ENCODE assay signal across 25 mouse cellular contexts in the genomic region with DNA sequence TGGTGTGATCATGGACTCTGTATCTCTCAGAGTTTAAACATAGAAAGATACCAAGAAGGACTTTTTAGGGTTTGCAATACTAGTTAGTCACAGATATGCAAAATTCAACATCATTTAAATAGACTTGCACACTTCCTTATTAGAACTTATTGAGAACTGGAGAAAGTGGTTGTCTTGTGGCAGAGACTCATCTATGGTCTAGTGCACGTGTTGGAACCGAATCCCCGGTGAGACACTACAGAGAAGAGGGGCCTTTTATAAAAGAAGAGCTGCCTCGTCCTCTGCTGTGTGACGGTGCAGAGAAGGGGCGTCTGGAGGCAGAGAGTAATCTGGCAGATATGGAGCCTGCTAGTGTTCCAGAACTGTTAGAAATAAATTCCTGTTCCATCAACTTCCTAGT.
"Had no signal": no experiment of that assay in that cellular context is flagged by ENCODE, and none has a peak within 500 bp of the region (broad histone marks: within the 10 kb centered on the region; RNA-seq: fewer than 3 reads in every experiment).

No protein-coding gene starts in this region.

- DNase-seq: cerebellum, adult 9-10 months; cerebellum, adult 9-11 months; cerebellum, postnatal 10 days; cerebellum, postnatal 14 days; cerebellum, postnatal 25 days; cerebellum, postnatal 36 days; embryo, embryonic 11 days; forebrain, postnatal 0 days; gastrocnemius, adult 2 months; gastrocnemius, postnatal 10 days; gastrocnemius, postnatal 14 days; gastrocnemius, postnatal 36 days; heart, adult 11 months; heart, adult 18-20 months; heart, adult 2 months had no signal

- H3K9me3 ChIP-seq: embryonic facial prominence, embryonic 10.5 days; embryonic facial prominence, embryonic 12.5 days; embryonic facial prominence, embryonic 13.5 days; embryonic facial prominence, embryonic 15.5 days; forebrain, embryonic 10.5 days; forebrain, embryonic 12.5 days; forebrain, embryonic 13.5 days; forebrain, embryonic 15.5 days had no signal

- H3K4me3 ChIP-seq: embryonic facial prominence, embryonic 10.5 days; embryonic facial prominence, embryonic 12.5 days; embryonic facial prominence, embryonic 13.5 days; embryonic facial prominence, embryonic 15.5 days; erythroblast, embryonic 14.5 days; forebrain, embryonic 10.5 days; forebrain, embryonic 12.5 days; forebrain, embryonic 13.5 days; forebrain, embryonic 15.5 days; gastrocnemius, adult 2 months; heart, adult 2 months; heart, embryonic 10.5 days had no signal

- H3K36me3 ChIP-seq: forebrain, embryonic 12.5 days; forebrain, embryonic 15.5 days had no signal

- H3K27me3 ChIP-seq: embryonic facial prominence, embryonic 12.5 days; embryonic facial prominence, embryonic 13.5 days; embryonic facial prominence, embryonic 15.5 days; forebrain, embryonic 12.5 days; forebrain, embryonic 13.5 days; forebrain, embryonic 15.5 days had no signal

- H3K27ac ChIP-seq: embryonic facial prominence, embryonic 10.5 days; embryonic facial prominence, embryonic 12.5 days; embryonic facial prominence, embryonic 13.5 days; embryonic facial prominence, embryonic 15.5 days; forebrain, embryonic 10.5 days; forebrain, embryonic 12.5 days; forebrain, embryonic 13.5 days; forebrain, embryonic 15.5 days; gastrocnemius, adult 2 months; heart, adult 2 months; heart, embryonic 10.5 days had no signal

- H3K9ac ChIP-seq: embryonic facial prominence, embryonic 12.5 days; embryonic facial prominence, embryonic 13.5 days; embryonic facial prominence, embryonic 15.5 days; forebrain, embryonic 12.5 days; forebrain, embryonic 13.5 days; forebrain, embryonic 15.5 days; forebrain, postnatal 0 days had no signal

- H3K4me2 ChIP-seq: embryonic facial prominence, embryonic 12.5 days; embryonic facial prominence, embryonic 13.5 days; embryonic facial prominence, embryonic 15.5 days; forebrain, embryonic 12.5 days; forebrain, embryonic 13.5 days; forebrain, embryonic 15.5 days had no signal

- H3K4me1 ChIP-seq: embryonic facial prominence, embryonic 10.5 days; embryonic facial prominence, embryonic 12.5 days; embryonic facial prominence, embryonic 13.5 days; embryonic facial prominence, embryonic 15.5 days; forebrain, embryonic 15.5 days; heart, embryonic 10.5 days had no signal
